Mouse (Mus musculus): ENCODE data around the gene Ccdc92. TPM values are rescaled to one million over a fixed set of nuclear protein-coding genes. Genes with fewer than 3 reads are reported as not detected.
A peak's percentile ranks its signal among the peaks of the same experiment; 100 is the strongest.

The Ccdc92 gene
- polyA plus RNA-seq, 1 experiment from 2014 or later: 28.0 TPM

DNA sequence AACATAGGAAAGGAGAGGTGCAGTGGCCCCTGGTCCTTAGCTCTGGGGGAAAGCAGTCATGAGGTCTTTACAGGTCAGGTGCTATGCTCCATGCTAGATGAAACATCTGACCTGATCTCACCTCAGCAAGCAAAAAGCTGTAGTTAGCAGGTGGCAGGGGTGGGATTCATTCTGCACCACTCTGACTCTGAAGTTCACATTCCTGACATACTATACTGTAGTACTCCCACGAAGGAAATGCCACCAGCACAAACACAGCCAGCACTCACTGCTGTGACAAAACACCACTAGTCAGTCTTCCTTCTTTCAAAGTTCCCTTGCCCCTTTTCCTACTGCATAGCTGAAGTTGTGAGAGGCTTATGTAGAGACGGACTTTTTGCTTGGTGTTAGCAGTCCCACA is 9.9 kb downstream of the Ccdc92 start:
- Histone ChIP-seq H3K4me2 (replicated peaks) (no peak overlapping the region), H3K9me3 (no peaks in the 10 kb centered on the region), H3K4me1 (replicated peaks) (peaks cover 6% of the 10 kb centered on the region; the same call in 1 of the 2 replicates), H3K27me3 (no peaks in the 10 kb centered on the region), H3K9ac (replicated peaks) (no peak overlapping the region), H3K4me3 (replicated peaks) (no peak overlapping the region), H3K27ac (no peak overlapping the region), H3K36me3 (no peaks in the 10 kb centered on the region)
- 52% methylated on average over 2 of the region's 2 CpGs for WGBS
- no peak for ATAC-seq

DNA sequence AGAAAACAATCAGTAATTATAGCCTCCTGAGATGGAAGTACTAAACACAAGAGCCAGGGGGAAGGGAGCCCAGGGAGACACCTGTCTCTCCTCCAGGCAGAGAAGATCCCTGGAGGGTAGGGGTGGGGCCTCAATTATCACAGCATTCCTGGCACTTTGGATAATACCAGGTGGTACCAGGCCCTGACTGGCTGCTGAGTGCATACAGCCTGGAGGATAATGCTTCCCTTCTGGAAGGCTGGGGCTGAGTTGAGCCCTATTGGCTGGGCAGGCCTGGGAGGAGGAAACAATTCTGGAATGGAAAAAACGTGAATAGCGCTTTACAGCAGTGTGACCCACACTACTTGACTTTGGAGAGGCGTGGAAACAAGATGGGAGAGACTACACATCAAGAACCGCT is 10.7 kb downstream of the Ccdc92 start:
- Histone ChIP-seq H3K4me2 (replicated peaks) (no peak overlapping the region), H3K4me3 (replicated peaks) (no peak overlapping the region), H3K4me1 (replicated peaks) (peaks cover 6% of the 10 kb centered on the region; the same call in 1 of the 2 replicates), H3K27me3 (no peaks in the 10 kb centered on the region), H3K9ac (replicated peaks) (no peak overlapping the region), H3K36me3 (no peaks in the 10 kb centered on the region), H3K9me3 (no peaks in the 10 kb centered on the region), H3K27ac (no peak overlapping the region)
- WGBS: 47% methylated on average over 4 of the region's 4 CpGs
- ATAC-seq: no peak

GRCm38 (mm10) chr5:124848994-124849393 is 13.2 kb downstream of the Ccdc92 start:
- H3K9me3 ChIP-seq: no peaks in the 10 kb centered on the region
- H3K36me3 ChIP-seq: no peaks in the 10 kb centered on the region
- H3K27me3 ChIP-seq: no peaks in the 10 kb centered on the region
- peaks cover 12% of the 10 kb centered on the region; the same call in 1 of the 2 replicates for H3K4me1 ChIP-seq (replicated peaks)
- 67% methylated on average over 3 of the region's 3 CpGs for WGBS
- no peak overlapping the region for H3K4me2 ChIP-seq (replicated peaks)
- no peak overlapping the region for H3K4me3 ChIP-seq (replicated peaks)
- no peak overlapping the region for H3K9ac ChIP-seq (replicated peaks)
- ATAC-seq: no peak
- no peak overlapping the region for H3K27ac ChIP-seq

GRCm38 (mm10) chr5:124847014-124847413 is 15.2 kb downstream of the Ccdc92 start:
- no peaks in the 10 kb centered on the region for H3K9me3 ChIP-seq
- H3K4me3 ChIP-seq (replicated peaks): no peak overlapping the region
- no peak overlapping the region for H3K27ac ChIP-seq
- ATAC-seq: no peak
- no peaks in the 10 kb centered on the region for H3K27me3 ChIP-seq
- H3K9ac ChIP-seq (replicated peaks): no peak overlapping the region; the same call in 1 of the 2 replicates
- H3K4me2 ChIP-seq (replicated peaks): no peak overlapping the region
- 79% methylated on average over 1 of the region's 1 CpGs for WGBS
- no peaks in the 10 kb centered on the region for H3K36me3 ChIP-seq
- peaks cover 23% of the 10 kb centered on the region for H3K4me1 ChIP-seq (replicated peaks)

DNA sequence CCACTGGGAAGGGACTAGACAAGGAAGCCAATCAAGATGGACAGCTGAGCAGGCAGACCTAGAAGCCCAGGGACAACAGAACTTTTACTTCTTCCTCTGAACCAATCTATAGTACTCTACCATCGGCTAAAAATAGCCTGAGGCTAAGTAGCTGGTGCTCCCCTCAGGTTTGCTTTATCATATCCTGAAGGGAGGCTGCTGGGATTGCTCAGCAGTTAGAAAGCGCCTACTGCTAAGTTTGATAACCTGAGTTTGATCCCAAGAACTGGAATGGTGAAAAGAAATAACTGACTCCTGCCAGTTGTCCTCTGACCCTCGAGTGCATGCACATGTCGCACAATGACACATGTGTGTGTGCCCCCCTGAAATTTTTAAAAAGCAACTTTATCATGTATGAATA is 17.3 kb downstream of the Ccdc92 start:
- H3K4me1 ChIP-seq (replicated peaks): peaks cover 25% of the 10 kb centered on the region
- no peak overlapping the region for H3K27ac ChIP-seq
- H3K36me3 ChIP-seq: no peaks in the 10 kb centered on the region
- H3K9ac ChIP-seq (replicated peaks): no peak overlapping the region
- no peak overlapping the region for H3K4me3 ChIP-seq (replicated peaks)
- ATAC-seq: no peak
- H3K9me3 ChIP-seq: no peaks in the 10 kb centered on the region
- H3K4me2 ChIP-seq (replicated peaks): no peak overlapping the region
- 78% methylated on average over 4 of the region's 4 CpGs for WGBS
- H3K27me3 ChIP-seq: no peaks in the 10 kb centered on the region

DNA sequence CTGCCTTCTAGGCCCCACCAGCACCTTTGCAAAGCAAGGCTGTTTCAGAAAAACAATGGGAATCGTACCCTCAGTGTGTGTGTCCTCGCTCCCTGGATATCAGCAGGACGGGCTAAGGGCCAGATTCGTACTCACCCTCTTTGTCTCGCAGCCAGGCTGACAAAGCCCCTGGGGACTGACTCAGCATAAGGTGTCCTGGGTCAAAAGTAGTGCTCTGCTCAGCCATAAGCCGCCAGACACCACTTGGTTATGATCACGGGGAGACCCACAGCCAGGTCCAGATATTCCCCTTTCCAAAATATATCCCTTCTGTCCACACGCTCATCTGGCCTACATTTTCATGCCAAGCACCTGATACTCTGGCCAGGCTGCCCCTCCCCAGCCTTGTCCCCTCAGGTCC is 18.8 kb downstream of the Ccdc92 start:
- Histone ChIP-seq H3K4me3 (replicated peaks) (no peak overlapping the region), H3K27ac (0 out of 2 replicates have a peak overlapping the region, but pooled peaks have one; percentile 8), H3K9me3 (no peaks in the 10 kb centered on the region), H3K4me1 (replicated peaks) (peaks cover 25% of the 10 kb centered on the region), H3K27me3 (no peaks in the 10 kb centered on the region), H3K4me2 (replicated peaks) (no peak overlapping the region), H3K9ac (replicated peaks) (no peak overlapping the region), H3K36me3 (peaks cover 12% of the 10 kb centered on the region)
- WGBS: 76% methylated on average over 8 of the region's 8 CpGs
- no peak for ATAC-seq

GRCm38 (mm10) chr5:124840669-124841068 is 21.6 kb downstream of the Ccdc92 start:
- no peak for ATAC-seq
- Histone ChIP-seq H3K27ac (no peak overlapping the region), H3K4me1 (replicated peaks) (peaks cover 25% of the 10 kb centered on the region), H3K9ac (replicated peaks) (no peak overlapping the region), H3K9me3 (no peaks in the 10 kb centered on the region), H3K4me3 (replicated peaks) (no peak overlapping the region), H3K4me2 (replicated peaks) (no peak overlapping the region), H3K36me3 (peaks cover 38% of the 10 kb centered on the region), H3K27me3 (no peaks in the 10 kb centered on the region)
- 66% methylated on average over 2 of the region's 2 CpGs for WGBS

GRCm38 (mm10) chr5:124840202-124840601 is 22.0 kb downstream of the Ccdc92 start:
- no peak for ATAC-seq
- no peak overlapping the region for H3K4me3 ChIP-seq (replicated peaks)
- no peak overlapping the region for H3K4me2 ChIP-seq (replicated peaks)
- WGBS: 81% methylated on average over 7 of the region's 7 CpGs
- no peak overlapping the region for H3K9ac ChIP-seq (replicated peaks)
- H3K36me3 ChIP-seq: peaks cover 42% of the 10 kb centered on the region
- H3K27me3 ChIP-seq: no peaks in the 10 kb centered on the region
- no peaks in the 10 kb centered on the region for H3K9me3 ChIP-seq
- no peak overlapping the region for H3K27ac ChIP-seq
- H3K4me1 ChIP-seq (replicated peaks): peaks cover 24% of the 10 kb centered on the region

- no peak overlapping the region for H3K9ac ChIP-seq (replicated peaks)
- H3K4me2 ChIP-seq (replicated peaks): no peak overlapping the region
- H3K9me3 ChIP-seq: no peaks in the 10 kb centered on the region
- WGBS: 83% methylated on average over 4 of the region's 4 CpGs
- no peak for ATAC-seq
- H3K36me3 ChIP-seq: peaks cover 65% of the 10 kb centered on the region
- no peaks in the 10 kb centered on the region for H3K27me3 ChIP-seq
- no peak overlapping the region for H3K4me3 ChIP-seq (replicated peaks)
- no peak overlapping the region for H3K27ac ChIP-seq
- peaks cover 5% of the 10 kb centered on the region; the same call in 1 of the 2 replicates for H3K4me1 ChIP-seq (replicated peaks)
These were observed 25.6 kb downstream of the Ccdc92 start for GRCm38 (mm10) chr5:124836621-124837020.

- no peak for ATAC-seq
- Histone ChIP-seq H3K27me3 (no peaks in the 10 kb centered on the region), H3K9me3 (no peaks in the 10 kb centered on the region), H3K36me3 (peaks cover 65% of the 10 kb centered on the region), H3K27ac (no peak overlapping the region), H3K4me2 (replicated peaks) (no peak overlapping the region), H3K4me3 (replicated peaks) (no peak overlapping the region), H3K9ac (replicated peaks) (no peak overlapping the region), H3K4me1 (replicated peaks) (peaks cover 5% of the 10 kb centered on the region; the same call in 1 of the 2 replicates)
- 92% methylated on average over 10 of the region's 10 CpGs for WGBS
These were observed 26.1 kb downstream of the Ccdc92 start for GRCm38 (mm10) chr5:124836075-124836474.

DNA sequence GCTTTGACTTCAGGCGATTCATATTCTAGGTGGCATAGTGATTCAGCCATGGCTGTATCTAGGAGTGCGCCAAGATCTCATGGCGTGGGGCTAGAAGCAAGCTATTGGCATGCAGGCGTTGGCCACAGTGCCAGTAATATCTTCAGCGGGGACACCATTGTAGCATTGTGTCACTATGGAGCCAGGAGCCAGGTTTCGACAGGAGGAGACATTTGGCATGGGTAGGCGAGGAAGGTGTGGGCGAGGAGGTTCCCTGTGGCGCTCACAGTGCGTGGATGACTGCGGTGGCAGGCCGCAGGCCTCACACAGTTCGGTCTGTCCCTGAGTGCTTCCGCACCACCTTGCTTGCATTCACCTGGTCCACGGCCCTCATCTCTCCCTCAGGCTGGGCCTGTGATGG is 27.0 kb downstream of the Ccdc92 start:
- peaks cover 65% of the 10 kb centered on the region for H3K36me3 ChIP-seq
- no peak overlapping the region for H3K4me2 ChIP-seq (replicated peaks)
- H3K9ac ChIP-seq (replicated peaks): no peak overlapping the region
- no peaks in the 10 kb centered on the region for H3K27me3 ChIP-seq
- H3K4me1 ChIP-seq (replicated peaks): no peaks in the 10 kb centered on the region
- WGBS: 96% methylated on average over 15 of the region's 15 CpGs
- no peaks in the 10 kb centered on the region for H3K9me3 ChIP-seq
- H3K27ac ChIP-seq: no peak overlapping the region
- ATAC-seq: no peak
- no peak overlapping the region for H3K4me3 ChIP-seq (replicated peaks)

GRCm38 (mm10) chr5:124830331-124830730 is 31.9 kb downstream of the Ccdc92 start:
- WGBS: 96% methylated on average over 12 of the region's 12 CpGs
- Histone ChIP-seq H3K9ac (replicated peaks) (no peak overlapping the region), H3K4me1 (replicated peaks) (no peaks in the 10 kb centered on the region), H3K9me3 (no peaks in the 10 kb centered on the region), H3K27ac (no peak overlapping the region), H3K36me3 (peaks cover 25% of the 10 kb centered on the region), H3K27me3 (no peaks in the 10 kb centered on the region), H3K4me2 (replicated peaks) (no peak overlapping the region), H3K4me3 (replicated peaks) (no peak overlapping the region)
- no peak for ATAC-seq

- H3K4me1 ChIP-seq (replicated peaks): no peaks in the 10 kb centered on the region
- no peak overlapping the region for H3K9ac ChIP-seq (replicated peaks)
- no peaks in the 10 kb centered on the region for H3K27me3 ChIP-seq
- no peak overlapping the region for H3K4me2 ChIP-seq (replicated peaks)
- H3K27ac ChIP-seq: no peak overlapping the region
- 88% methylated on average over 18 of the region's 18 CpGs for WGBS
- no peaks in the 10 kb centered on the region for H3K36me3 ChIP-seq
- no peak for ATAC-seq
- H3K9me3 ChIP-seq: no peaks in the 10 kb centered on the region
- H3K4me3 ChIP-seq (replicated peaks): no peak overlapping the region
These were observed 39.9 kb downstream of the Ccdc92 start for GRCm38 (mm10) chr5:124822128-124822894.

Data from midbrain, embryonic 13.5 days (tissue).